Mouse (Mus musculus) cerebellum, adult 2 months (tissue): ENCODE results near the gene Myadm.

ENCODE experiments used
- CTCF ChIP-seq: fragments of 200-500 bp; IDR thresholded peaks from 2 replicates; pipeline ENCODE4 v1.5.1; 2011; ENCODE audit warnings: low read depth, mild to moderate bottlenecking, control low read depth, low read length, moderate library complexity, borderline replicate concordance; ENCODE audit not compliant: insufficient read depth
- POLR2A ChIP-seq: fragments of 200-500 bp; IDR thresholded peaks from 2 replicates; pipeline ENCODE4 v1.6.1; 2011; ENCODE audit warnings: low read length, control low read depth, borderline replicate concordance; ENCODE audit not compliant: insufficient read depth

DNA sequence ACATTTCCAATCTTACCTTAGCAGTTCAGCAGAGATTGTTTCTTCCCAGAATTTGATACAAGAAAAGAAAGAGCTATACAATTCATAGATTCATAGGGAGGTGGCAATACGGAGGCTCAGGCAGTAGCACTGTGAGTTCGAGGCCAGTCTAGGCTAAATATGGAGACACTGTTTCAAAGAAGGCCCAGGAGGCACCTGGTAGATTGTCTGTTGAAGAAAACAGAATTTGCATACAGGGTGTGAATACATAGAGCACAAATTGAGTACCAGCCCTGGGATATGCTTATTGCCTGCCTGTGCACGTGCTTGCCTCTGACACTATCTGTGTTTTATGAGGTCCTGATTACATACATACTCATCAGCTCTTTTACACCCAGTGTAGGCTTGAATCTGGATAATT is 17.5 kb downstream of the Myadm start:
- TF ChIP-seq CTCF (no peak), POLR2A (no peak)
